Mouse (Mus musculus) adrenal gland (tissue): ENCODE data around the gene Gjb4.

Source experiments
- intact Hi-C: fragments of 180-260 bp; cut with DNase I; formaldehyde crosslinking; loops from one replicate; pipeline ENCODE4 v1.15.1; 2025

The Gjb4 gene

GRCm38 (mm10) chr4:127315753-127316152 lies 38.1 kb downstream of the Gjb4 start:
- intact Hi-C loops: no loop called here

GRCm38 (mm10) chr4:127314585-127314984 lies 39.3 kb downstream of the Gjb4 start:
- intact Hi-C loops: no loop called here

- intact Hi-C loops: no loop called here
These were observed 40.0 kb downstream of the Gjb4 start, which contains the start of gene Gja4 for GRCm38 (mm10) chr4:127313861-127314260. Gja4 (minus strand) TSS chr4:127314039.

- intact Hi-C loops: no loop called here
These were observed 41.5 kb downstream of the Gjb4 start for GRCm38 (mm10) chr4:127312349-127312748.

GRCm38 (mm10) chr4:127311561-127311960 lies 42.3 kb downstream of the Gjb4 start:
- intact Hi-C loops: no loop called here

- intact Hi-C loops: no loop called here
These were observed 47.0 kb downstream of the Gjb4 start for GRCm38 (mm10) chr4:127306915-127307314.

- intact Hi-C loops: no loop called here
These were observed 50.1 kb downstream of the Gjb4 start for GRCm38 (mm10) chr4:127303796-127304195.
